Comparison of ENCODE assay signal across 9 mouse cellular contexts in genomic region chr9:20887191-20887590, GRCm38 (mm10). TPM values are rescaled to one million over a fixed set of nuclear protein-coding genes. Genes with fewer than 3 reads are reported as not detected.
DNase-seq lines count a peak whose midpoint lies in the region; ATAC-seq and TF ChIP-seq lines count a peak whose summit lies in the region.
"Had no signal": no experiment of that assay in that cellular context is flagged by ENCODE, and none has a peak within 500 bp of the region (broad histone marks: within the 10 kb centered on the region; RNA-seq: fewer than 3 reads in every experiment).

No protein-coding gene starts in this region.

- H3K36me3 ChIP-seq in heart, postnatal 0 days (replicated peaks; ENCODE audit: control insufficient read depth, insufficient read depth, low read length) = peaks cover 27% of the 10 kb centered on the region
- peaks cover 30% of the 10 kb centered on the region for H3K36me3 ChIP-seq in forebrain, embryonic 14.5 days (ENCODE audit: control insufficient read depth, insufficient read depth, low read length)
- H3K36me3 ChIP-seq in liver, embryonic 16.5 days (ENCODE audit: control insufficient read depth, insufficient read depth) = peaks cover 26% of the 10 kb centered on the region

- H3K9me3 ChIP-seq in heart, postnatal 0 days (replicated peaks; ENCODE audit: control insufficient read depth, low read length) = no peaks in the 10 kb centered on the region
- no peaks in the 10 kb centered on the region for H3K9me3 ChIP-seq in forebrain, embryonic 14.5 days (replicated peaks; ENCODE audit: control insufficient read depth, low read length)
- no peaks in the 10 kb centered on the region for H3K9me3 ChIP-seq in liver, embryonic 16.5 days (replicated peaks; ENCODE audit: control insufficient read depth, low read length)

- no peak for TF ChIP-seq CTCF in heart, postnatal 0 days (IDR thresholded peaks at IDR 0.05; ENCODE audit: low read depth)

- no peak overlapping the region for H3K9ac ChIP-seq in heart, postnatal 0 days (replicated peaks; ENCODE audit: low read depth, low read length)
- H3K9ac ChIP-seq in forebrain, embryonic 14.5 days (ENCODE audit: low read length) = no peak overlapping the region
- H3K9ac ChIP-seq in liver, embryonic 16.5 days (ENCODE audit: low read depth, low read length) = no peak overlapping the region

- peaks cover 3% of the 10 kb centered on the region; the same call in 1 of the 2 replicates for H3K4me1 ChIP-seq in heart, postnatal 0 days (ENCODE audit: control insufficient read depth, insufficient read depth)
- no peaks in the 10 kb centered on the region for H3K4me1 ChIP-seq in forebrain, embryonic 14.5 days (ENCODE audit: control insufficient read depth, insufficient read depth, low read length)
- H3K4me1 ChIP-seq in liver, embryonic 16.5 days (ENCODE audit: control insufficient read depth, low read depth, low read length) = peaks cover 24% of the 10 kb centered on the region

- no peak for ATAC-seq in heart, postnatal 0 days (ENCODE audit: insufficient read depth, low read depth)
- no peak for ATAC-seq in forebrain, embryonic 14.5 days
- ATAC-seq in liver, embryonic 16.5 days (ENCODE audit: low read depth) = no peak

- WGBS in heart, postnatal 0 days = 89% methylated on average over 6 of the region's 6 CpGs
- 88% methylated on average over 6 of the region's 6 CpGs for WGBS in forebrain, embryonic 14.5 days
- WGBS in liver, embryonic 16.5 days (ENCODE audit: insufficient replicate concordance) = 79% methylated on average over 6 of the region's 6 CpGs

- TF ChIP-seq EP300 in heart, postnatal 0 days (IDR thresholded peaks at IDR 0.05; ENCODE audit: low read depth) = no peak

- DNase-seq in heart, postnatal 0 days (ENCODE audit: low spot score) = no peak
- DNase-seq in heart, adult 18-20 months = no peak
- DNase-seq in ES-CJ7 (ENCODE audit: low read depth, low spot score) = peak; percentile 55
- DNase-seq in forebrain, embryonic 14.5 days (ENCODE audit: low spot score) = no peak
- no peak for DNase-seq in natural killer cell, adult 2 months (ENCODE audit: low spot score in 2 of 2)
- DNase-seq in adrenal gland, postnatal 4 days (ENCODE audit: low spot score in 2 of 2) = no peak
- no peak for DNase-seq in right cerebral cortex, adult 18-20 months
- DNase-seq: layer of hippocampus, adult 9-11 months had no signal

- no peaks in the 10 kb centered on the region for H3K27me3 ChIP-seq in heart, postnatal 0 days (ENCODE audit: control insufficient read depth, insufficient read depth, low read length)
- no peaks in the 10 kb centered on the region for H3K27me3 ChIP-seq in forebrain, embryonic 14.5 days (replicated peaks; ENCODE audit: control insufficient read depth, insufficient read depth, low read length)
- no peaks in the 10 kb centered on the region for H3K27me3 ChIP-seq in liver, embryonic 16.5 days (ENCODE audit: control insufficient read depth, insufficient read depth, low read depth, low read length)

- H3K4me3 ChIP-seq in heart, postnatal 0 days (ENCODE audit: low read depth, low read length) = no peak overlapping the region
- no peak overlapping the region for H3K4me3 ChIP-seq in forebrain, embryonic 14.5 days (ENCODE audit: low read depth, low read length)
- no peak overlapping the region for H3K4me3 ChIP-seq in liver, embryonic 16.5 days (ENCODE audit: low read depth, low read length)

- H3K4me2 ChIP-seq in heart, postnatal 0 days (ENCODE audit: low read depth, low read length) = peak overlapping the region; percentile 96
- peak overlapping the region; percentile 92 for H3K4me2 ChIP-seq in forebrain, embryonic 14.5 days (ENCODE audit: low read length)
- H3K4me2 ChIP-seq in liver, embryonic 16.5 days (ENCODE audit: low read depth, low read length) = peak overlapping the region; percentile 92

- H3K27ac ChIP-seq in heart, postnatal 0 days (ENCODE audit: low read depth) = peak overlapping the region; percentile 93; the same call in 1 of the 2 replicates
- H3K27ac ChIP-seq in forebrain, embryonic 14.5 days (ENCODE audit: low read depth, low read length) = peak overlapping the region; percentile 91; the same call in 1 of the 2 replicates
- H3K27ac ChIP-seq in liver, embryonic 16.5 days (ENCODE audit: low read length) = no peak overlapping the region; the same call in 1 of the 2 replicates

RNA-seq across cellular contexts. Expression of gene Ppan, which starts 0.8 kb away (rescaled TPM):
- 17.4 and 21.2 TPM in 2 replicates for total RNA-seq in heart, postnatal 0 days (2014; rRNA removed; ENCODE audit: low replicate concordance)
- polyA plus RNA-seq in heart, postnatal 0 days (2015; fragmentation: Nextera tagmentation; extraction: Ambion mirVana) = 15.2 and 16.9 TPM in 2 replicates
- 1 to 10 TPM; 5.5 to 7.4 TPM for total RNA-seq in heart, adult 18-20 months (2021)
- polyA plus RNA-seq in forebrain, embryonic 14.5 days (2014; fragmentation: Nextera tagmentation; extraction: Ambion mirVana) = 44.1 and 49.6 TPM in 2 replicates
- 42.9 and 46.2 TPM in 2 replicates for polyA plus RNA-seq in liver, embryonic 16.5 days (2015; fragmentation: Nextera tagmentation; extraction: Ambion mirVana)
- total RNA-seq in adrenal gland, postnatal 4 days (2021) = 10 to 100 TPM; 47.4 to 53.4 TPM

RNA-seq across cellular contexts. Expression of gene Angptl6, which starts 7.7 kb away (rescaled TPM):
- 0.43 TPM in 1 of 2 replicates, not detected in the other for total RNA-seq in heart, postnatal 0 days (2014; rRNA removed; ENCODE audit: low replicate concordance)
- 2.0 and 2.3 TPM in 2 replicates for polyA plus RNA-seq in heart, postnatal 0 days (2015; fragmentation: Nextera tagmentation; extraction: Ambion mirVana)
- total RNA-seq in heart, adult 18-20 months (2021) = 1 to 10 TPM; 4.3 to 4.4 TPM
- polyA plus RNA-seq in forebrain, embryonic 14.5 days (2014; fragmentation: Nextera tagmentation; extraction: Ambion mirVana) = 15.5 TPM in 2 replicates
- polyA plus RNA-seq in liver, embryonic 16.5 days (2015; fragmentation: Nextera tagmentation; extraction: Ambion mirVana) = 8.8 and 10.0 TPM in 2 replicates
- total RNA-seq in adrenal gland, postnatal 4 days (2021) = 1 to 10 TPM; 2.7 to 3.2 TPM

RNA-seq across cellular contexts. Expression of gene Eif3g, which starts 11.2 kb away (rescaled TPM):
- 74.5 and 86.8 TPM in 2 replicates for total RNA-seq in heart, postnatal 0 days (2014; rRNA removed; ENCODE audit: low replicate concordance)
- polyA plus RNA-seq in heart, postnatal 0 days (2015; fragmentation: Nextera tagmentation; extraction: Ambion mirVana) = 161 and 172 TPM in 2 replicates
- total RNA-seq in heart, adult 18-20 months (2021) = 100 to 1,000 TPM; 114 to 116 TPM
- 264 and 269 TPM in 2 replicates for polyA plus RNA-seq in forebrain, embryonic 14.5 days (2014; fragmentation: Nextera tagmentation; extraction: Ambion mirVana)
- polyA plus RNA-seq in liver, embryonic 16.5 days (2015; fragmentation: Nextera tagmentation; extraction: Ambion mirVana) = 149 and 161 TPM in 2 replicates
- total RNA-seq in adrenal gland, postnatal 4 days (2021) = 100 to 1,000 TPM; 177 TPM

RNA-seq across cellular contexts. Expression of gene A230050P20Rik, which starts 18.7 kb away (rescaled TPM):
- total RNA-seq in heart, postnatal 0 days (2014; rRNA removed; ENCODE audit: low replicate concordance) = 4.0 and 6.8 TPM in 2 replicates
- 4.9 and 5.3 TPM in 2 replicates for polyA plus RNA-seq in heart, postnatal 0 days (2015; fragmentation: Nextera tagmentation; extraction: Ambion mirVana)
- 1 to 10 TPM; 3.9 to 4.0 TPM for total RNA-seq in heart, adult 18-20 months (2021)
- 0.62 and 1.2 TPM in 2 replicates for polyA plus RNA-seq in forebrain, embryonic 14.5 days (2014; fragmentation: Nextera tagmentation; extraction: Ambion mirVana)
- polyA plus RNA-seq in liver, embryonic 16.5 days (2015; fragmentation: Nextera tagmentation; extraction: Ambion mirVana) = 4.4 and 6.7 TPM in 2 replicates
- 10 to 100 TPM; 34.4 to 43.7 TPM for total RNA-seq in adrenal gland, postnatal 4 days (2021)
